Mouse (Mus musculus) adrenal gland, postnatal 0 days (tissue): ENCODE data around the gene Bmp2. TPM values are rescaled to one million over a fixed set of nuclear protein-coding genes. Genes with fewer than 3 reads are reported as not detected.

ENCODE experiments used
- microRNA-seq: library from miRNA; unstranded; fragments of <30 nt; microRNA quantifications from one replicate; pipeline ENCODE4, GENCODE M21; 2016; ENCODE audit warnings: borderline replicate concordance; ENCODE audit not compliant: insufficient number of aligned reads
- polyA plus RNA-seq: library from polyadenylated mRNA; unstranded; fragments of >200 nt; fragmentation: Nextera tagmentation; extraction: Ambion mirVana; gene quantifications from 2 replicates; pipeline ENCODE4 v1.2.1, GENCODE M21; 2015

Gene Bmp2
- polyA plus RNA-seq: 6.9 and 10.1 TPM in 2 replicates

DNA sequence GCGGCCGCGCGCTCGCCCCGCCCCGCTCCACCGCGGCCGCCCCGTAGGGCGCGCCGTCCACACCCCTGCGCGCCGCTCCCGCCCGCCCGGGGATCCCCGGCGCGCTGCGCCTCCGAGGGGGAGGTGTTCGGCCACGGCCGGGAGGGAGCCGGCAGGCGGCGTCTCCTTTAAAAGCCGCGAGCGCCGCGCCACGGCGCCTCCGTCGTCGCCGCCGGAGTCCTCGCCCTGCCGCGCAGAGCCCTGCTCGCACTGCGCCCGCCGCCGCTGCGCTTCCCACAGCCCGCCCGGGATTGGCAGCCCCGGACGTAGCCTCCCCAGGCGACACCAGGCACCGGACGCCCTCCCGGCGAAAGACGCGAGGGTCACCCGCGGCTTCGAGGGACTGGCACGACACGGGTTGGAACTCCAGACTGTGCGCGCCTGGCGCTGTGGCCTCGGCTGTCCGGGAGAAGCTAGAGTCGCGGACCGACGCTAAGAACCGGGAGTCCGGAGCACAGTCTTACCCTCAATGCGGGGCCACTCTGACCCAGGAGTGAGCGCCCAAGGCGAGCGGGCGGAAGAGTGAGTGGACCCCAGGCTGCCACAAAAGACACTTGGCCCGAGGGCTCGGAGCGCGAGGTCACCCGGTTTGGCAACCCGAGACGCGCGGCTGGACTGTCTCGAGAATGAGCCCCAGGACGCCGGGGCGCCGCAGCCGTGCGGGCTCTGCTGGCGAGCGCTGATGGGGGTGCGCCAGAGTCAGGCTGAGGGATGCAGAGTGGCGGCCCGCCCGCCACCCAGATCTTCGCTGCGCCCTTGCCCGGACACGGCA lies at the start of gene Bmp2:
Gene Bmp2 (plus strand): TSS at position 129 of the 811 bp plus-strand sequence.

Small RNA genes lying within 50 kb of the gene (microRNA-seq; reads per million reads assigned to microRNA genes)
- gene Mir3090: not detected
